Mouse (Mus musculus): ENCODE data around the gene Syn3.

- TF ChIP-seq CTCF (IDR thresholded peaks at IDR 0.05; ENCODE audit: borderline replicate concordance, insufficient read depth, low read depth, low read length) (no peak), POLR2A (IDR thresholded peaks at IDR 0.05; ENCODE audit: borderline replicate concordance, insufficient read depth, low read length) (no peak)
Observed at GRCm38 (mm10) chr10:86277327-86277726, 221.4 kb downstream of the Syn3 start.
